In the genomic region with DNA sequence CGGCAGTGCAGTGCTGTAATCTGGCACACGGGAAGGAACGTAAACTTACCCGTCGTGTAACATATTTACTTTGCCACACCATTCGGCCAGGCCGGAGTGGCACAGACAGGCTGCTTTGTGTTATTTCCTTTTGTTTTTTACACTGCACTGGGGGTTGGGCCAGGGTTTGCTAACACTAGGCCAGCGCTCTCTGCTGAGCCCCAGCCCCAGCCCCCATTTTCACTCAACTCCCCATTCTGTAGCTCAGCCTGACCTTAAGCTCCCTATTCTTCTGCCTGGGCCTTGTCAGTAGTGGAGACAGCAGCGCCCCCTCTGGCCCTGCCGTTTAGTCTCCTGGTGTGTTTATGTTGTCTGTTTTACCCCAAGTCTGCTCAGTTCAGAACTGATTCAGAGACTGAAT, we compare ENCODE assay signal across 8 mouse cellular contexts.
DNase-seq lines count a peak whose midpoint lies in the region; ATAC-seq and TF ChIP-seq lines count a peak whose summit lies in the region.

No protein-coding gene starts in this region.

- no peak for TF ChIP-seq POLR2A in thymus, adult 2 months (IDR thresholded peaks at IDR 0.05; ENCODE audit: control insufficient read depth, extremely low read depth, insufficient read depth, low read length, poor library complexity)

- H3K4me1 ChIP-seq in thymus, adult 2 months (replicated peaks; ENCODE audit: control insufficient read depth, insufficient read depth, low read length) = peaks cover 69% of the 10 kb centered on the region
- H3K4me1 ChIP-seq in limb, embryonic 12.5 days (replicated peaks) = peaks cover 22% of the 10 kb centered on the region
- H3K4me1 ChIP-seq in neural tube, embryonic 13.5 days (replicated peaks) = peaks cover 45% of the 10 kb centered on the region

- H3K4me3 ChIP-seq in thymus, adult 2 months (ENCODE audit: control insufficient read depth, insufficient read depth, low read length) = no peak overlapping the region
- no peak overlapping the region for H3K4me3 ChIP-seq in limb, embryonic 12.5 days (replicated peaks)
- no peak overlapping the region for H3K4me3 ChIP-seq in neural tube, embryonic 13.5 days

- peak overlapping the region; percentile 86 for H3K27ac ChIP-seq in thymus, adult 2 months (ENCODE audit: control insufficient read depth, insufficient read depth, low read length)
- H3K27ac ChIP-seq in limb, embryonic 12.5 days = 0 out of 2 replicates have a peak overlapping the region, but pooled peaks have one; percentile 29
- H3K27ac ChIP-seq in neural tube, embryonic 13.5 days (replicated peaks) = peak overlapping the region; percentile 59

- no peak for TF ChIP-seq CTCF in thymus, adult 2 months (IDR thresholded peaks at IDR 0.05; ENCODE audit: borderline replicate concordance, control insufficient read depth, extremely low read depth, insufficient read depth, low read length, poor library complexity)

- H3K27me3 ChIP-seq in thymus, adult 2 months (ENCODE audit: control insufficient read depth, insufficient read depth, low read length) = no peaks in the 10 kb centered on the region
- no peaks in the 10 kb centered on the region for H3K27me3 ChIP-seq in limb, embryonic 12.5 days
- H3K27me3 ChIP-seq in neural tube, embryonic 13.5 days = no peaks in the 10 kb centered on the region

- no peaks in the 10 kb centered on the region for H3K36me3 ChIP-seq in thymus, adult 2 months (ENCODE audit: control insufficient read depth, insufficient read depth, low read length)
- peaks cover 7% of the 10 kb centered on the region; the same call in 1 of the 2 replicates for H3K36me3 ChIP-seq in limb, embryonic 12.5 days
- no peaks in the 10 kb centered on the region for H3K36me3 ChIP-seq in neural tube, embryonic 13.5 days

- 74% methylated on average over 10 of the region's 10 CpGs for WGBS in thymus, adult 2 months
- 63% methylated on average over 10 of the region's 10 CpGs for WGBS in limb, embryonic 12.5 days
- whole genome bisulfite sequencing in neural tube, embryonic 13.5 days = 30% methylated on average over 10 of the region's 10 CpGs

- H3K9ac ChIP-seq in limb, embryonic 12.5 days (replicated peaks) = no peak overlapping the region
- H3K9ac ChIP-seq in neural tube, embryonic 13.5 days = no peak overlapping the region

- H3K9me3 ChIP-seq in limb, embryonic 12.5 days = no peaks in the 10 kb centered on the region
- no peaks in the 10 kb centered on the region for H3K9me3 ChIP-seq in neural tube, embryonic 13.5 days

- H3K4me2 ChIP-seq in limb, embryonic 12.5 days = no peak overlapping the region
- H3K4me2 ChIP-seq in neural tube, embryonic 13.5 days = no peak overlapping the region

- peak; percentile 49 to 65 for DNase-seq in cerebellum, postnatal 10 days
- no peak for DNase-seq in cerebellum, adult 9-11 months
- DNase-seq in thymus, adult 2 months = no peak
- no peak for DNase-seq in thymus, adult 18-20 months
- DNase-seq in frontal cortex, postnatal 10 days (ENCODE audit: low spot score in 2 of 2) = no peak
- DNase-seq in spleen, postnatal 14 days (ENCODE audit: low spot score in 2 of 2) = no peak

- no peak for ATAC-seq in limb, embryonic 12.5 days (ENCODE audit: insufficient number of reproducible peaks, insufficient read depth, low FRiP score, low TSS enrichment, low read depth)
- 0 out of 2 replicates have a peak, but pooled peaks have one; percentile 21 for ATAC-seq in neural tube, embryonic 13.5 days (ENCODE audit: low read depth)

Comparison
In these comparisons a context has a peak if more than half of its experiments do, and no peak if none do; other contexts are left out.
1. DNase-seq: peak in cerebellum, postnatal 10 days (2 of 2); none in cerebellum, adult 9-11 months (single experiment), thymus, adult 2 months (single experiment), thymus, adult 18-20 months (0 of 2), frontal cortex, postnatal 10 days (0 of 2) and spleen, postnatal 14 days (0 of 2).
2. H3K27ac ChIP-seq: peak in every context shown above with its lines; median percentile 86 in thymus, adult 2 months; 59 in neural tube, embryonic 13.5 days; 29 in limb, embryonic 12.5 days.